Mouse (Mus musculus) myocyte (in vitro differentiated cells): ENCODE results near the gene Gstm2. TPM values are rescaled to one million over a fixed set of nuclear protein-coding genes. Genes with fewer than 3 reads are reported as not detected.
"Not testable (repeated sequence)": the region's sequence is repeated elsewhere in the genome, so short reads cannot be mapped to it uniquely, and the experiment has no call there.

Experiments
- H3K27me3 ChIP-seq: one replicate; pipeline ENCODE4 v1.6.1; 2011; ENCODE audit not compliant: control insufficient read depth, insufficient read depth, insufficient read length
- H3K36me3 ChIP-seq: one replicate; pipeline ENCODE4 v1.6.1; 2011; ENCODE audit not compliant: control insufficient read depth, insufficient read depth
- H3K4me2 ChIP-seq: one replicate; pipeline ENCODE4 v1.6.1; 2011; ENCODE audit warnings: low read depth, control low read depth
- H3K4me3 ChIP-seq: one replicate; pipeline ENCODE4 v1.5.1; 2011; ENCODE audit warnings: mild to moderate bottlenecking, control low read depth, moderate library complexity
- H3K79me2 ChIP-seq: one replicate; pipeline ENCODE4 v1.6.1; 2011; ENCODE audit not compliant: control insufficient read depth, insufficient read depth
- H3ac ChIP-seq: one replicate; pipeline ENCODE4 v1.6.1; 2011; ENCODE audit not compliant: control insufficient read depth, insufficient read length
- CEBPB ChIP-seq: IDR thresholded peaks from 2 replicates; pipeline ENCODE4 v1.6.1; 2011; ENCODE audit warnings: mild to moderate bottlenecking, moderate library complexity; ENCODE audit not compliant: poor library complexity, insufficient read depth, severe bottlenecking
- E2F4 ChIP-seq: IDR thresholded peaks from one replicate; pipeline ENCODE4 v1.6.1; 2011; ENCODE audit warnings: mild to moderate bottlenecking, control low read depth, moderate library complexity; ENCODE audit not compliant: insufficient read depth
- MAX ChIP-seq: IDR thresholded peaks from one replicate; pipeline ENCODE4 v1.6.1; 2011; ENCODE audit warnings: low read depth, mild to moderate bottlenecking, control low read depth
- MYOD1 ChIP-seq, 3 experiments: IDR thresholded peaks; one replicate each; pipeline ENCODE4 v1.6.1; 2011; ENCODE audit warnings: control low read depth in 2 of 3, low read depth in 2 of 3, mild to moderate bottlenecking in 2 of 3, moderate library complexity in 1 of 3; ENCODE audit not compliant: insufficient read length in 2 of 3, control insufficient read depth in 1 of 3
- MYOG ChIP-seq, 3 experiments: IDR thresholded peaks; one replicate each; pipeline ENCODE4 v1.6.1; 2011; ENCODE audit warnings: control low read depth in 2 of 3, low read depth in 2 of 3, mild to moderate bottlenecking in 2 of 3; ENCODE audit not compliant: insufficient read length in 2 of 3, control insufficient read depth in 1 of 3, insufficient read depth in 1 of 3
- POLR2A ChIP-seq: IDR thresholded peaks from one replicate; pipeline ENCODE4 v1.6.1; 2011; ENCODE audit warnings: low read depth, mild to moderate bottlenecking, control low read depth, moderate library complexity; ENCODE audit not compliant: insufficient read length
- POLR2AphosphoS2 ChIP-seq: IDR thresholded peaks from one replicate; pipeline ENCODE4 v1.6.1; 2011; ENCODE audit warnings: low read depth, control low read depth; ENCODE audit not compliant: insufficient read length
- REST ChIP-seq: IDR thresholded peaks from one replicate; pipeline ENCODE4 v1.6.1; 2011; ENCODE audit warnings: mild to moderate bottlenecking, control low read depth, moderate library complexity; ENCODE audit not compliant: insufficient read depth, insufficient read length
- SRF ChIP-seq: IDR thresholded peaks from one replicate; pipeline ENCODE4 v1.6.1; 2011; ENCODE audit warnings: low read depth; ENCODE audit not compliant: control insufficient read depth, insufficient read length
- TCF12 ChIP-seq: IDR thresholded peaks from one replicate; pipeline ENCODE4 v1.6.1; 2011; ENCODE audit warnings: mild to moderate bottlenecking, control low read depth; ENCODE audit not compliant: poor library complexity, insufficient read depth, severe bottlenecking
- TCF3 ChIP-seq: IDR thresholded peaks from one replicate; pipeline ENCODE4 v1.6.1; 2011; ENCODE audit warnings: low read depth, control low read depth; ENCODE audit not compliant: insufficient read length
- USF1 ChIP-seq: IDR thresholded peaks from one replicate; pipeline ENCODE4 v1.6.1; 2011; ENCODE audit warnings: low read depth, mild to moderate bottlenecking, control low read depth, moderate library complexity
- polyA plus RNA-seq: library from polyadenylated mRNA; unstranded; fragments of >200 nt; fragmentation: generic; extraction: Trizol; gene quantifications from one replicate; pipeline ENCODE4 v1.2.1, GENCODE M21; 2012; ENCODE audit warnings: missing spikeins

Gene Gstm2
- polyA plus RNA-seq, 1 experiment = 17.1 TPM

GRCm38 (mm10) chr3:108017473-108018189, 31.4 kb upstream of the Gstm2 start, which contains the start of gene Gstm1:
Gstm1 (minus strand) TSS chr3:108017973.
- Histone ChIP-seq H3K4me2 (peak within 1 kb of the TSS; percentile 98), H3K79me2 (no peaks in the 10 kb centered on the region), H3K36me3 (no peaks in the 10 kb centered on the region), H3K4me3 (peak within 1 kb of the TSS; percentile 18), H3K27me3 (peaks cover 10% of the 10 kb centered on the region), H3ac (no peak within 1 kb of the TSS)
- TF ChIP-seq TCF12 = no peak
- TF ChIP-seq REST = no peak
- TF ChIP-seq MYOG (IDR thresholded peaks at IDR 0.05; ENCODE audit: control insufficient read depth in 1 of 3, insufficient read depth in 1 of 3, insufficient read length in 2 of 3, low read depth in 2 of 3) = no peak
- TF ChIP-seq MYOD1 (IDR thresholded peaks at IDR 0.05; ENCODE audit: control insufficient read depth in 1 of 3, insufficient read length in 2 of 3, low read depth in 2 of 3) = no peak
- TF ChIP-seq E2F4 = no peak
- no peak for TF ChIP-seq USF1
- no peak for TF ChIP-seq MAX
- peak; percentile 57 for TF ChIP-seq POLR2AphosphoS2
- TF ChIP-seq TCF3 = no peak
- no peak for TF ChIP-seq SRF
- no peak for TF ChIP-seq CEBPB
- TF ChIP-seq POLR2A = peak; percentile 63

DNA sequence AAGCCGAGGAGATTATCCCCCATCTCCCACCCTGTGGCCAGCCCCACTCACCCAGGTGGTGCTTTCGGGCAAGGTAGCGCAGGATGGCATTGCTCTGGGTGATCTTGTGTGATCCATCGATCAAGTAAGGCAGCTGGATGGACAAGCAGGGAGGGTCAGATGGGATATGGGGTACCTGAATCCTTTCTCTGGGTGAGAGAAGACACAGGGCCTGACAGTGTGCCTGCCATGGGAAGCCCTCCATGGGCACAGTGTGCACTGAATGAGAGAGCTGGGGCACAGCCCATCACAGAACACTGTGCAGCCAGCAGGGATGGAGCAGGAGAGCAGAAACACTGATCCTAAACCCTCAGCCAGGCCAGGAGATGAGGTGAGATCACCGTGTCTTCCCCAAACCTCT, 30.2 kb upstream of the Gstm2 start:
- peak overlapping the region; percentile 98 for H3K4me2 ChIP-seq
- H3K4me3 ChIP-seq, H3K79me2 ChIP-seq: not testable (repeated sequence)

DNA sequence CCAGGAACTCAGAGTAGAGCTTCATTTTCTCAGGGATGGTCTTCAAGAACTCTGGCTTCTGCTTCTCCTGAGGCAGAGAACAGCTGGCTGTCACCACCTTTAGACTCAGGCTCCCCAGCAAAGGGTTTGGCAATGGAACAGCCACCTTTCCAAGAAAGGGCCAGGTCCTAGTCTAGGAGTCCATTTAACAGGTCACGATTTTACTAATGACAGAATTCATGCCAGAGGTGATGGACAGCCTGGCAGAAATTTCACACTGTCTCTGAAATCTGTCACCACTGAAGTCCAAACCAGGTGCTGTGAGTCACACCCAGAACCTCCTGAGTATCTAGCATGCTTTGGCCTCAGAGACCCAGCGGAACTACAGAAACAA, 28.7 kb upstream of the Gstm2 start:
- Histone ChIP-seq H3K4me3 (no peak overlapping the region), H3K27me3 (no peaks in the 10 kb centered on the region), H3ac (no peak overlapping the region), H3K4me2 (no peak overlapping the region), H3K36me3 (no peaks in the 10 kb centered on the region), H3K79me2 (no peaks in the 10 kb centered on the region)
- TF ChIP-seq POLR2A (no peak), CEBPB (no peak), TCF12 (no peak), MYOG (IDR thresholded peaks at IDR 0.05; ENCODE audit: control insufficient read depth in 1 of 3, insufficient read depth in 1 of 3, insufficient read length in 2 of 3, low read depth in 2 of 3) (no peak), TCF3 (no peak), POLR2AphosphoS2 (no peak), E2F4 (no peak), USF1 (no peak)

More for the DNA sequence above, 30.2 kb upstream of the Gstm2 start:
- H3K27me3 ChIP-seq, H3ac ChIP-seq, H3K36me3 ChIP-seq: not testable (repeated sequence)

DNA sequence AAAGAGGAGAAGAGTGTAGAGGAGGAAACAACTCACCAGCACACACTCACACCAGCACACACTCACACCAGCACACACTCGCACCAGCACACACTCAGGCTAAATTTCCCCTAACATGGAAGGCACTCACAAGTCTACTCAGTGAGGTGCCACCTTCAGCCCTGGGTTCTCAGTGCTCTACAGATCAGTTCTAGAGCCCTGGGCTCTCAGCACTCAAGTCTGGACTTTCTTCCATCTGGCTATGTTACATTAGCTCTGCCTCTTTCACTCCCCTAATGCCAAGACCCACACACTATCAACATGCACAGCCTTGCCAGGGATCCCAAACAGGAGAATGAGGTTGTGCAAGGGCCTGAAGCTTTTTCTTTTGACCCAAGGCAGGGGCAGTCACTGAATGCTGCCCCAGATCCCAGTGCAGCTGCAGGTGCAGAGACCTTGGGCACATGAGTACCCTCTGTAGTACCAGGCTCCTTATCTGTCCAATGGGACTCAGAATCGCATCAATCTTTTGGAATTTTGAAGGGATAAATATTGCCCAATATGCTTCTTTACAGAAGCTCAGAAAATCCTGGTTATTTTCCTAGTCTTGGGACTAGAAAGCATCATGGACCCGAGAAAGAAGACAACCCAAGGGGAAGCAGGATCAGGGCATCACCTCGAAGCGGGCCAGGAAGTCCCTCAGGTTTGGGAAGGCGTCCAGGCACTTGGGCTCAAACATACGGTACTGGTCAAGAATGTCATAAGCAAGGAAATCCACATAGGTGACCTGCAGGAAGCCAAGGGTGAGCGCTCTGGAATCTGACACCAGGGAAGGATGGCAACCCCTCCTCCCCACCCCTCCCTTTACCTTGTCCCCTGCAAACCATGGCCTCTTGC, 28.1 kb upstream of the Gstm2 start:
- Histone ChIP-seq H3K4me2 (no peak overlapping the region), H3K4me3 (no peak overlapping the region), H3K27me3 (no peaks in the 10 kb centered on the region), H3K36me3 (no peaks in the 10 kb centered on the region), H3ac (no peak overlapping the region), H3K79me2 (no peaks in the 10 kb centered on the region)
- TF ChIP-seq E2F4 (no peak), USF1 (no peak), TCF12 (no peak), CEBPB (no peak), POLR2AphosphoS2 (no peak), REST (no peak), MYOD1 (IDR thresholded peaks at IDR 0.05; ENCODE audit: control insufficient read depth in 1 of 3, insufficient read length in 2 of 3, low read depth in 2 of 3) (no peak), MAX (no peak), TCF3 (no peak), POLR2A (no peak), SRF (no peak), MYOG (IDR thresholded peaks at IDR 0.05; ENCODE audit: control insufficient read depth in 1 of 3, insufficient read depth in 1 of 3, insufficient read length in 2 of 3, low read depth in 2 of 3) (no peak)

DNA sequence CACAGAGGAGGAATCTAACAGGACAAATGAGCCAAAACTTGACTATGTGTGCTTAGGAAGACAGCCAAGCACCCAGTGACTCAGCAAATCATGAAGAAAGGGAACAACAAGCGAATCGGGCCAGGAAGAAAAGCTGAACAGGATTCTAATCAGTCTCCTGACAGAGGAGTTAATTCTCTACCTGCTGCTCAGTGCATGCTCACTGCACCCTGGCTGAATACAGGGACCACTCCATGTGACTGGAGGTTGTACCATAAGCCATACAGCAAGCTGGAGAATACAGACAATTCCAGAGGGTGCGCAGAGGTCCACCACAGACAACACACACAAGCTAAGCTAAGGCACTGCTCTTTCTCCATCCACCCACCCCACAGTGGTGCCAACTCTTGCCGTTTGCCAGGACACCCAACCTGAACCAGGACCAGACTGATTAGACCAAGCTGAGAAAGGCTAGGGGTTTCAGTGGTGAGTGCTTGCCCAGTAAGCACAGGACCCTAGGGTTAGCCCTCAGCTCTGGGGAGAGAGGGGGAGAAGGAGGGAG, 27.1 kb upstream of the Gstm2 start:
- Histone ChIP-seq H3K27me3 (no peaks in the 10 kb centered on the region), H3K4me3 (no peak overlapping the region), H3K4me2 (peak overlapping the region; percentile 64)

More for the DNA sequence above, 27.1 kb upstream of the Gstm2 start:
- H3K36me3 ChIP-seq = no peaks in the 10 kb centered on the region
- TF ChIP-seq TCF12 (no peak), REST (no peak), E2F4 (no peak), CEBPB (no peak)
- no peaks in the 10 kb centered on the region for H3K79me2 ChIP-seq
- H3ac ChIP-seq = no peak overlapping the region
